ENCODE assay signal across 14 mouse cellular contexts in the genomic region with DNA sequence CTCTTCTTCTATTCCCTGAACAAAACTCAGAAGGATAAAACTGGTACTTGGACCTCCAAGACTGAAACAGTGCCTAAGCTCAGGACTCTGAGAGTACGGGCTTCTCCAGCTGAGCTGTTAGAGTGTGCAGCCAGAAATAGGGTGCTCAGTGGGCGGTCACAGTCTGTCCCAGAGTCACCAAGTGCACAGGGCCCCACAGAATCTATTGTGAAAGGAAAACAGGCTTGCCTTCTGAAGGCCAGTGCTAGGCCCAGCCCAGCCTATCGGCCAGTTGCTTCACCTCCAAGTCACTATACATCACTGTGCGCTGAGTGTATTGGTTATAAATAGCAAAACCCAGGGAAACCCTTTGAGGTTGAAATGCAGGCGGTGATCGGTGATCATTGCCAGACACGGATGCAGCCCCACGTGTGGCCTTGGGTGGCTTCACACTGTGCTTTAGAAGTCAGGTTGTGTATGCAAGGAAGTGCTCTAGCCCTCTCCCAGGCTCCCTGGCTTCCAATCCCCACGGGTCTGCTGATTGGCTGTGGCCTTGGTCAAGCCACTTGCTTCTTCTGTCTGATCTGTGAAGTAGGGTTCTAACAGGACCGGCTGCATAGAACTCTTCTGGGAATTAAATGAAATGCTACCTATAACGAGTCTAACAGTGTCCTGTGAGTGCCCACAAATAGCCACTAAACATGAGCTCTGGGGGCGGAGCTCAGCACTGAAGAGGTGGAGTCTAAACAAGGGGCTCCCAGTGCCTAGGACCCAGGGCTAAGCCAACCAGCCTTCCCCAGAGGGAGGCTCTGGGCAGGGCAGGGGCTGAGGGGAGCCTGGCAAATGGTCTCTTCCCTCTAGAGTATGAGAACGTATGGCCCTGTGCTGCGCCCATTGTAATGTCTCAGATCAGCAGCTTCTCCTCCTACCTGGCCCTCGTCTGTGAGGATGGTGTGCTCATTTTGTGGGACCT. TPM values are rescaled to one million over a fixed set of nuclear protein-coding genes. Genes with fewer than 3 reads are reported as not detected.
DNase-seq lines count a peak whose midpoint lies in the region; ATAC-seq and TF ChIP-seq lines count a peak whose summit lies in the region.
"Had no signal": no experiment of that assay in that cellular context is flagged by ENCODE, and none has a peak within 500 bp of the region (broad histone marks: within the 10 kb centered on the region; RNA-seq: fewer than 3 reads in every experiment).

No protein-coding gene starts in this region.

- H3K9ac ChIP-seq in heart, embryonic 13.5 days = 0 out of 2 replicates have a peak overlapping the region, but pooled peaks have one; percentile 13
- no peak overlapping the region for H3K9ac ChIP-seq in liver, embryonic 12.5 days
- no peak overlapping the region for H3K9ac ChIP-seq in liver, postnatal 0 days (replicated peaks)
- H3K9ac ChIP-seq: embryonic facial prominence, embryonic 15.5 days; liver, embryonic 14.5 days had no signal

- no peak for DNase-seq in heart, postnatal 36 days
- DNase-seq in liver, postnatal 0 days = no peak
- DNase-seq in adrenal gland, postnatal 36 days = peak; percentile 32 to 35
- peak; percentile 24 for DNase-seq in right cerebral cortex, postnatal 25 days
- DNase-seq in thymus, postnatal 14 days = no peak
- DNase-seq: cerebellum, adult 9-10 months; kidney, adult 2 months had no signal

- no peak overlapping the region for H3K4me3 ChIP-seq in heart, embryonic 13.5 days
- H3K4me3 ChIP-seq in liver, embryonic 12.5 days = no peak overlapping the region
- H3K4me3 ChIP-seq in liver, postnatal 0 days (ENCODE audit: low read depth, low read length) = no peak overlapping the region
- H3K4me3 ChIP-seq: embryonic facial prominence, embryonic 15.5 days; myocyte had no signal

- H3K4me1 ChIP-seq in heart, embryonic 13.5 days = peaks cover 20% of the 10 kb centered on the region
- no peaks in the 10 kb centered on the region for H3K4me1 ChIP-seq in liver, embryonic 12.5 days
- H3K4me1 ChIP-seq in liver, postnatal 0 days (ENCODE audit: insufficient read depth) = no peaks in the 10 kb centered on the region
- H3K4me1 ChIP-seq: embryonic facial prominence, embryonic 15.5 days had no signal

- peak; percentile 50; the same call in 1 of the 2 replicates for ATAC-seq in heart, embryonic 13.5 days (ENCODE audit: extremely low read depth, insufficient number of reproducible peaks, low FRiP score, low TSS enrichment)
- ATAC-seq in liver, embryonic 12.5 days = 0 out of 2 replicates have a peak, but pooled peaks have one; percentile 35
- no peak for ATAC-seq in liver, postnatal 0 days

- intact Hi-C loops in heart, postnatal 36 days (cut with DNase I) = no loop called here

- peak overlapping the region; percentile 27 for H3K4me2 ChIP-seq in heart, embryonic 13.5 days
- no peak overlapping the region for H3K4me2 ChIP-seq in liver, embryonic 12.5 days
- no peak overlapping the region for H3K4me2 ChIP-seq in liver, postnatal 0 days (ENCODE audit: low read depth, low read length)
- H3K4me2 ChIP-seq: embryonic facial prominence, embryonic 15.5 days had no signal

- peak overlapping the region; percentile 90 for H3K27ac ChIP-seq in heart, embryonic 13.5 days (replicated peaks)
- H3K27ac ChIP-seq in liver, embryonic 12.5 days = no peak overlapping the region
- no peak overlapping the region for H3K27ac ChIP-seq in liver, postnatal 0 days (ENCODE audit: low read depth)
- H3K27ac ChIP-seq: embryonic facial prominence, embryonic 15.5 days; liver, embryonic 14.5 days had no signal

- TF ChIP-seq EP300 in liver, postnatal 0 days (IDR thresholded peaks at IDR 0.05; ENCODE audit: low read depth) = no peak

- 0 out of 2 replicates have a peak, but pooled peaks cover 3% of the 10 kb centered on the region for H3K27me3 ChIP-seq in heart, embryonic 13.5 days (replicated peaks)
- no peaks in the 10 kb centered on the region for H3K27me3 ChIP-seq in liver, embryonic 12.5 days (replicated peaks)
- H3K27me3 ChIP-seq in liver, postnatal 0 days (ENCODE audit: insufficient read depth, low read length) = no peaks in the 10 kb centered on the region

- H3K9me3 ChIP-seq in heart, embryonic 13.5 days = no peaks in the 10 kb centered on the region
- no peaks in the 10 kb centered on the region for H3K9me3 ChIP-seq in liver, embryonic 12.5 days (replicated peaks)
- no peaks in the 10 kb centered on the region for H3K9me3 ChIP-seq in liver, postnatal 0 days (ENCODE audit: low read length)
- H3K9me3 ChIP-seq: embryonic facial prominence, embryonic 15.5 days had no signal

- H3K36me3 ChIP-seq in heart, embryonic 13.5 days = no peaks in the 10 kb centered on the region
- no peaks in the 10 kb centered on the region for H3K36me3 ChIP-seq in liver, embryonic 12.5 days
- H3K36me3 ChIP-seq in liver, postnatal 0 days (replicated peaks; ENCODE audit: insufficient read depth, low read length) = no peaks in the 10 kb centered on the region
- H3K36me3 ChIP-seq: embryonic facial prominence, embryonic 15.5 days had no signal

- TF ChIP-seq CTCF in liver, postnatal 0 days (IDR thresholded peaks at IDR 0.05; ENCODE audit: low read depth) = no peak

- WGBS in heart, embryonic 13.5 days = 31% methylated on average over 15 of the region's 15 CpGs
- 48% methylated on average over 15 of the region's 15 CpGs for WGBS in liver, embryonic 12.5 days (ENCODE audit: insufficient replicate concordance)
- 54% methylated on average over 15 of the region's 15 CpGs for WGBS in liver, postnatal 0 days (ENCODE audit: insufficient replicate concordance)

RNA-seq across cellular contexts. Expression of gene Mesp1, which starts 21.8 kb away (rescaled TPM):
- 0.15 TPM in 1 of 2 replicates, not detected in the other for polyA plus RNA-seq in heart, embryonic 13.5 days (2015; fragmentation: Nextera tagmentation; extraction: Ambion mirVana)
- not detected for total RNA-seq in heart, postnatal 36 days (2021)
- polyA plus RNA-seq in liver, embryonic 12.5 days (2016; fragmentation: Nextera tagmentation; extraction: Ambion mirVana) = 0.10 TPM in 1 of 2 replicates, not detected in the other
- not detected in 2 replicates for polyA plus RNA-seq in liver, postnatal 0 days (2015; fragmentation: Nextera tagmentation; extraction: Ambion mirVana)
- not detected for total RNA-seq in adrenal gland, postnatal 36 days (2021)
- total RNA-seq: hematopoietic stem cell, adult 5-6 weeks; layer of hippocampus, adult 8-10 months had no signal
- polyA plus RNA-seq: kidney, adult 2 months; myocyte had no signal

RNA-seq across cellular contexts. Expression of gene Wdr93, which starts 28.9 kb away (rescaled TPM):
- 1.4 and 1.5 TPM in 2 replicates for polyA plus RNA-seq in heart, embryonic 13.5 days (2015; fragmentation: Nextera tagmentation; extraction: Ambion mirVana)
- total RNA-seq in heart, postnatal 36 days (2021) = under 1 TPM in 1 of 2 experiments, not detected in 1; 0.14 TPM
- 0.07 and 0.11 TPM in 2 replicates for polyA plus RNA-seq in liver, embryonic 12.5 days (2016; fragmentation: Nextera tagmentation; extraction: Ambion mirVana)
- polyA plus RNA-seq in liver, postnatal 0 days (2015; fragmentation: Nextera tagmentation; extraction: Ambion mirVana) = 0.11 and 0.19 TPM in 2 replicates
- total RNA-seq in adrenal gland, postnatal 36 days (2021) = 1 to 10 TPM; 1.6 to 2.0 TPM
- total RNA-seq: hematopoietic stem cell, adult 5-6 weeks had no signal

RNA-seq across cellular contexts. Expression of gene Pex11a, which starts 28.9 kb away (rescaled TPM):
- polyA plus RNA-seq in heart, embryonic 13.5 days (2015; fragmentation: Nextera tagmentation; extraction: Ambion mirVana) = 5.8 and 9.6 TPM in 2 replicates
- total RNA-seq in heart, postnatal 36 days (2021) = 10 to 100 TPM; 17.1 to 17.4 TPM
- 1.3 TPM in 2 replicates for polyA plus RNA-seq in liver, embryonic 12.5 days (2016; fragmentation: Nextera tagmentation; extraction: Ambion mirVana)
- 13.5 and 16.1 TPM in 2 replicates for polyA plus RNA-seq in liver, postnatal 0 days (2015; fragmentation: Nextera tagmentation; extraction: Ambion mirVana)
- 10 to 100 TPM; 49.2 to 49.3 TPM for total RNA-seq in adrenal gland, postnatal 36 days (2021)

RNA-seq across cellular contexts. Expression of gene Mesp2, which starts 38.7 kb away (rescaled TPM):
- polyA plus RNA-seq in heart, embryonic 13.5 days (2015; fragmentation: Nextera tagmentation; extraction: Ambion mirVana) = 0.21 and 0.41 TPM in 2 replicates
- total RNA-seq in heart, postnatal 36 days (2021) = under 1 TPM in 1 of 2 experiments, not detected in 1; 0.14 TPM
- 0.06 TPM in 2 replicates for polyA plus RNA-seq in liver, embryonic 12.5 days (2016; fragmentation: Nextera tagmentation; extraction: Ambion mirVana)
- 0.07 TPM in 1 of 2 replicates, not detected in the other for polyA plus RNA-seq in liver, postnatal 0 days (2015; fragmentation: Nextera tagmentation; extraction: Ambion mirVana)
- under 1 TPM; 0.26 to 0.79 TPM for total RNA-seq in adrenal gland, postnatal 36 days (2021)
- total RNA-seq: hematopoietic stem cell, adult 5-6 weeks had no signal
- polyA plus RNA-seq: myocyte had no signal

RNA-seq across cellular contexts. Expression of gene Plin1, which starts 39.1 kb away (rescaled TPM):
- polyA plus RNA-seq in heart, embryonic 13.5 days (2015; fragmentation: Nextera tagmentation; extraction: Ambion mirVana) = not detected in 2 replicates
- total RNA-seq in heart, postnatal 36 days (2021) = 10 to 100 TPM in 1 of 2 experiments, 1 to 10 TPM in 1; 2.2 to 12.4 TPM
- not detected in 2 replicates for polyA plus RNA-seq in liver, embryonic 12.5 days (2016; fragmentation: Nextera tagmentation; extraction: Ambion mirVana)
- not detected in 2 replicates for polyA plus RNA-seq in liver, postnatal 0 days (2015; fragmentation: Nextera tagmentation; extraction: Ambion mirVana)
- total RNA-seq in adrenal gland, postnatal 36 days (2021) = 100 to 1,000 TPM; 500 to 527 TPM
- total RNA-seq: hematopoietic stem cell, adult 5-6 weeks had no signal
- polyA plus RNA-seq: liver, embryonic 14.5 days; myocyte had no signal

Comparison
In these comparisons a context has a peak if more than half of its experiments do, and no peak if none do; other contexts are left out.
1. DNase-seq: peak in adrenal gland, postnatal 36 days (2 of 2) and right cerebral cortex, postnatal 25 days (single experiment); none in heart, postnatal 36 days (0 of 2), liver, postnatal 0 days (single experiment) and thymus, postnatal 14 days (single experiment).